Mouse (Mus musculus): ENCODE measurements around the gene Fzd10. TPM values are rescaled to one million over a fixed set of nuclear protein-coding genes. Genes with fewer than 3 reads are reported as not detected.
A peak's percentile ranks its signal among the peaks of the same experiment; 100 is the strongest.

Gene Fzd10
- total RNA-seq (2014; rRNA removed) (19.6 and 20.8 TPM in 2 replicates), polyA plus RNA-seq (2015; fragmentation: Nextera tagmentation; extraction: Ambion mirVana) (2.7 and 3.3 TPM in 2 replicates)

DNA sequence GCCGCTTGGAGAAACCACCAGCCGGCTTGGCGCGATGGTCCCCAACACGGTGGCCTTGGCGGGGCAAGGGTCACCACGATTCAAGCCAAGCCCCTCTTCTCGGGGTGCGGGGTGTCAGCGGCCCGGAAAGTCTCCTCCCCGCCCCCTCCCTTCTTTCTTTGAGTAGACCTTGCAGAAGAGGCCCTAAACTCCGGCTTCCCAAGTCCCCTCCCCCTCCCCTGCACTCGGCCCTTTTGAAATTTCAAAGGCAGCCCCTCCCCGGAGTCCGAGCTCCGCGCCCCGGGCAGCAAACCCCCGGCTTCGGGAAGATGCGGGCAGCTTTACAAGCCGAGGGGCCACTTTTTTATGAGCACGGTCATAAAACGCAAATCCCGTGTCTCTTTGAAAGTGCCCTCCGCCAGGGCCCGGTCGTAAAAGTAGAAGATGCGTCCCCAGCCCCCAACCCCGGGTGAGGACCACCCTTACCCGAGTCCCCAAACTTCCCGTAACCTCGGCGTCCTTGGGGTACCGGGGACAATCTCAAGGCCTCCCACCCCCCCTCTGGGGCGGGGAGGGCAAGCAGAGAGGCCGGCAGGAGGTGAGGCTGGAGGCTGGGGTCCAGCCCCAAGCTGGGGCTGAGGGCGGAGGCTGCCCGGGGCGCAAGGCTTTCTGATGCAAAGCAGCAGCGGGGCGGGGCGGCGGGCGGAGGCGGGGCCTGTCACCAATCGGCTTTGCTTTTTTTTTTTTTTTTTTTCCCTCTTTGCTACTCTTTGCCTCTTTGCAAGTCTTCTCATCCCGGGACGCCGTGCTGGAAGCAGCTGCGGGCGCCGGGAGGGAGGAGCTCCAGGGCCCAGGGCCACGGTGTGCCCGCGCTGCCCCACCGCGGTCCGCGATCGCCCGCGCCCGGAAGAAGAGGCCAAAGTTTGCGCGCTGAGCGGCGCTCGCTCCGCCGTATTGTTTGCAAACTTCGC, at the start of gene Fzd10:
Gene Fzd10 (plus strand): TSS at position 773 of the 950 bp plus-strand sequence.
- DNase-seq (ENCODE audit: low spot score) (peak; percentile 65), ATAC-seq (ENCODE audit: low FRiP score) (peak; percentile 44; the same call in 1 of the 2 replicates)
- H3K9ac ChIP-seq (replicated peaks; ENCODE audit: low read length, poor library complexity, severe bottlenecking): peak within 1 kb of the TSS; percentile 51
- under 1% methylated on average over 56 of the region's 73 CpGs for WGBS
- no peak for TF ChIP-seq CTCF (IDR thresholded peaks at IDR 0.05)
- H3K27me3 ChIP-seq (ENCODE audit: insufficient read depth, low read length): peaks cover 20% of the 10 kb centered on the region
- H3K9me3 ChIP-seq (ENCODE audit: low read length): no peaks in the 10 kb centered on the region
- peak within 1 kb of the TSS; percentile 60 for H3K4me3 ChIP-seq (ENCODE audit: low read depth, low read length)
- H3K27ac ChIP-seq (ENCODE audit: low read depth, low read length): peak within 1 kb of the TSS; percentile 68
- H3K4me2 ChIP-seq (ENCODE audit: low read depth, low read length, poor library complexity, severe bottlenecking): peak within 1 kb of the TSS; percentile 88
- H3K36me3 ChIP-seq (ENCODE audit: insufficient read depth, low read length): no peaks in the 10 kb centered on the region
- H3K4me1 ChIP-seq (ENCODE audit: insufficient read depth, low read length): 0 out of 2 replicates have a peak, but pooled peaks cover 3% of the 10 kb centered on the region

GRCm38 (mm10) chr5:128551448-128551847, 49.2 kb upstream of the Fzd10 start:
- H3K4me1 ChIP-seq (ENCODE audit: insufficient read depth, low read length): peaks cover 3% of the 10 kb centered on the region; the same call in 1 of the 2 replicates
- ATAC-seq (ENCODE audit: low FRiP score) (no peak), DNase-seq (ENCODE audit: low spot score) (peak; percentile 5)
- no peak overlapping the region for H3K27ac ChIP-seq (ENCODE audit: low read depth, low read length)
- H3K9ac ChIP-seq (replicated peaks; ENCODE audit: low read length, poor library complexity, severe bottlenecking): no peak overlapping the region
- H3K4me2 ChIP-seq (ENCODE audit: low read depth, low read length, poor library complexity, severe bottlenecking): peak overlapping the region; percentile 50
- peaks cover 4% of the 10 kb centered on the region; the same call in 1 of the 2 replicates for H3K9me3 ChIP-seq (ENCODE audit: low read length)
- WGBS: 2% methylated on average over 11 of the region's 11 CpGs
- H3K4me3 ChIP-seq (ENCODE audit: low read depth, low read length): peak overlapping the region; percentile 15
- H3K27me3 ChIP-seq (ENCODE audit: insufficient read depth, low read length): no peaks in the 10 kb centered on the region
- no peaks in the 10 kb centered on the region for H3K36me3 ChIP-seq (ENCODE audit: insufficient read depth, low read length)
- no peak for TF ChIP-seq CTCF (IDR thresholded peaks at IDR 0.05)

- peak; percentile 6 for DNase-seq (ENCODE audit: low spot score)
- H3K36me3 ChIP-seq (ENCODE audit: insufficient read depth, low read length): no peaks in the 10 kb centered on the region
These were observed 48.3 kb upstream of the Fzd10 start for GRCm38 (mm10) chr5:128552136-128552890.

GRCm38 (mm10) chr5:128558126-128558525, 42.5 kb upstream of the Fzd10 start:
- ATAC-seq (ENCODE audit: low FRiP score): no peak
- Histone ChIP-seq H3K4me3 (ENCODE audit: low read depth, low read length) (no peak overlapping the region), H3K4me1 (ENCODE audit: insufficient read depth, low read length) (no peaks in the 10 kb centered on the region), H3K27ac (ENCODE audit: low read depth, low read length) (no peak overlapping the region), H3K9me3 (ENCODE audit: low read length) (no peaks in the 10 kb centered on the region), H3K4me2 (ENCODE audit: low read depth, low read length, poor library complexity, severe bottlenecking) (no peak overlapping the region), H3K27me3 (ENCODE audit: insufficient read depth, low read length) (no peaks in the 10 kb centered on the region), H3K36me3 (ENCODE audit: insufficient read depth, low read length) (no peaks in the 10 kb centered on the region), H3K9ac (replicated peaks; ENCODE audit: low read length, poor library complexity, severe bottlenecking) (no peak overlapping the region)
- WGBS: 52% methylated on average over 7 of the region's 7 CpGs
- DNase-seq (ENCODE audit: low spot score): no peak
- TF ChIP-seq CTCF (IDR thresholded peaks at IDR 0.05): no peak

More at GRCm38 (mm10) chr5:128552136-128552890, 48.3 kb upstream of the Fzd10 start:
- H3K4me1 ChIP-seq (ENCODE audit: insufficient read depth, low read length): peaks cover 3% of the 10 kb centered on the region; the same call in 1 of the 2 replicates
- peak overlapping the region; percentile 50 for H3K4me2 ChIP-seq (ENCODE audit: low read depth, low read length, poor library complexity, severe bottlenecking)
- no peak overlapping the region for H3K27ac ChIP-seq (ENCODE audit: low read depth, low read length)
- no peak for TF ChIP-seq CTCF (IDR thresholded peaks at IDR 0.05)
- H3K9ac ChIP-seq (replicated peaks; ENCODE audit: low read length, poor library complexity, severe bottlenecking): no peak overlapping the region
- 3% methylated on average over 28 of the region's 28 CpGs for WGBS
- H3K9me3 ChIP-seq (ENCODE audit: low read length): peaks cover 4% of the 10 kb centered on the region; the same call in 1 of the 2 replicates
- ATAC-seq (ENCODE audit: low FRiP score): no peak
- peak overlapping the region; percentile 22; the same call in 1 of the 2 replicates for H3K4me3 ChIP-seq (ENCODE audit: low read depth, low read length)
- H3K27me3 ChIP-seq (ENCODE audit: insufficient read depth, low read length): no peaks in the 10 kb centered on the region

GRCm38 (mm10) chr5:128567313-128567712, 33.3 kb upstream of the Fzd10 start:
- TF ChIP-seq CTCF (IDR thresholded peaks at IDR 0.05): no peak
- Histone ChIP-seq H3K27me3 (ENCODE audit: insufficient read depth, low read length) (no peaks in the 10 kb centered on the region), H3K9ac (replicated peaks; ENCODE audit: low read length, poor library complexity, severe bottlenecking) (no peak overlapping the region), H3K36me3 (ENCODE audit: insufficient read depth, low read length) (no peaks in the 10 kb centered on the region), H3K9me3 (ENCODE audit: low read length) (no peaks in the 10 kb centered on the region), H3K27ac (ENCODE audit: low read depth, low read length) (no peak overlapping the region), H3K4me2 (ENCODE audit: low read depth, low read length, poor library complexity, severe bottlenecking) (no peak overlapping the region), H3K4me3 (ENCODE audit: low read depth, low read length) (no peak overlapping the region), H3K4me1 (ENCODE audit: insufficient read depth, low read length) (no peaks in the 10 kb centered on the region)
- ATAC-seq (ENCODE audit: low FRiP score): no peak
- 16% methylated on average over 6 of the region's 6 CpGs for WGBS
- DNase-seq (ENCODE audit: low spot score): no peak

Measured in midbrain, postnatal 0 days (tissue).